Mouse (Mus musculus) kidney, adult 2 months (tissue): ENCODE measurements around the gene Akap1.

ENCODE experiments used
- CTCF ChIP-seq: fragments of 200-500 bp; conservative IDR thresholded peaks from 2 replicates; pipeline ENCODE4 v1.5.1; 2011; ENCODE audit warnings: low read depth, mild to moderate bottlenecking, control low read depth, low read length, moderate library complexity, mixed read lengths; ENCODE audit not compliant: insufficient read depth, insufficient read length
- POLR2A ChIP-seq: fragments of 200-500 bp; IDR thresholded peaks from one replicate; pipeline ENCODE4 v1.6.1; 2011; ENCODE audit warnings: low read depth, low read length, control low read depth

DNA sequence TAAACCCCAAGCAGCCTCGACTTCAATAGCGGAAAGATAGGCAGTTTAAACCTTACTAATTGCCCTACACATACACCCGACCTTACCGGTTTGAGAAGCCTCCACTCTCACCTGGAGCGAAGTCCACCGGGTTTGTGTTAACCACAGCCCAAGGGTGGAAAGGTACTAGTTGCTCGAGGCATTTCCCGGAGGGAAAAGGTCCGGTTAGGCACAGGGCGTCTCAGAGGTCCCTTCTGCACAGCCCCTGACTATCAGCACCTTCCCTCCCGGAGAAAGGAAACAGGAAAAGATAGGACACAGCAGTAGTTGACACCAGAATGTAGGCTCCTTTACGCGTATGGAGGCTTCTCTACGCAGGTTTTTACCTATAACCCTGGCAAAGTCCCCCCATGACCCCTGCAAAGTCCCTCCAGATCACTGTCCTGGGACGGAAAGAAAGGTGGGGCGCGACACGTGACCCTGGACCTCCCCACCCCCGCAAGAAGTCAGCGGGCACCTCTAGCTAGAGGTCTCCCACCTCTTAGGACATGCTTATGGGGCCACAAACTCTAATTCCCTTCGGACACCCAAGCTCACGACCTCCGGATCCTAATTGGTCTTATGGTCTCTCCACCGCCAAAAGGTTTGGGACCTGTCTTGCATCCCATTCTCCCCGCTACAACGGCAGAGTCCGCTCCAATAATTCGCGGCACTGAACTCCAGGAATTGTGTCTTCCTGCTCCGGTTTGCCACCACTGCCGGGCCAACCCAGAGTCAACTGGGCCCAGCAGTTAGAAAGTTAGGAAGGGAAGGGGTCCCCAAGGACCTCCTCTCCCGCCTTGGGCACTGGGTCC lies 1.1 kb downstream of the Akap1 start:
- TF ChIP-seq CTCF (no peak), POLR2A (no peak)
